In the genomic region with DNA sequence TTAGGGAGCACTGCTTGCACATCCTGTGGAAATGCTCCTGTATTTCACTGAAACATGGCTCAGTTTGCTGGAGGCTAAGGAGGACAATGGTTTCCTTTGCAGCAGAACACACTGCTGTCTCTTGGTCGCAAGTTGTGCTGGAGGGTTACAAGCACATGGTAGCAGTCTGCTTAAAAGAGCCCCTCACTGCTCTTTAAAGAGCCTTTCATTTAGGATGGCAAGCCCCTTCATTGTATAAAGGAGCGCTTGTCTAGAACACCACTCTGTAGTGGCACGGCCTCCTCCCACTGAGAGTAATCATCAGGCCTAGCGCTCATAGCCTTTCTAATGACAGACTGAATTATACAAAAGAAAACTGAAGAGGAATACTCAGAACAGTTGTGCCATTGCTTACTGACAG, we compare ENCODE assay signal across 17 mouse cellular contexts.
DNase-seq lines count a peak whose midpoint lies in the region; ATAC-seq lines count a peak whose summit lies in the region.
"Had no signal": no experiment of that assay in that cellular context is flagged by ENCODE, and none has a peak within 500 bp of the region (broad histone marks: within the 10 kb centered on the region; RNA-seq: fewer than 3 reads in every experiment).

No protein-coding gene starts in this region.

- no peak overlapping the region for H3K9ac ChIP-seq in forebrain, embryonic 11.5 days (ENCODE audit: low read length)
- H3K9ac ChIP-seq in forebrain, embryonic 13.5 days, result no peak overlapping the region
- H3K9ac ChIP-seq in heart, embryonic 15.5 days, result no peak overlapping the region
- no peak overlapping the region for H3K9ac ChIP-seq in neural tube, embryonic 13.5 days
- no peak overlapping the region for H3K9ac ChIP-seq in intestine, embryonic 15.5 days
- H3K9ac ChIP-seq: kidney, embryonic 15.5 days; limb, embryonic 15.5 days; neural tube, embryonic 12.5 days had no signal

- no peaks in the 10 kb centered on the region for H3K9me3 ChIP-seq in forebrain, embryonic 11.5 days (ENCODE audit: control insufficient read depth, low read length)
- no peaks in the 10 kb centered on the region for H3K9me3 ChIP-seq in forebrain, embryonic 13.5 days (replicated peaks)
- H3K9me3 ChIP-seq in heart, embryonic 15.5 days (replicated peaks), result no peaks in the 10 kb centered on the region
- no peaks in the 10 kb centered on the region for H3K9me3 ChIP-seq in neural tube, embryonic 13.5 days
- no peaks in the 10 kb centered on the region for H3K9me3 ChIP-seq in intestine, embryonic 15.5 days
- H3K9me3 ChIP-seq: kidney, embryonic 15.5 days; limb, embryonic 15.5 days; megakaryocyte, embryonic 14.5 days; neural tube, embryonic 12.5 days had no signal

- intact Hi-C loops in heart, postnatal 10 days (cut with DNase I), result no loop called here

- H3K36me3 ChIP-seq in forebrain, embryonic 11.5 days (ENCODE audit: control insufficient read depth, insufficient read depth, low read length), result no peaks in the 10 kb centered on the region
- H3K36me3 ChIP-seq in forebrain, embryonic 13.5 days (ENCODE audit: poor library complexity, severe bottlenecking), result no peaks in the 10 kb centered on the region
- no peaks in the 10 kb centered on the region for H3K36me3 ChIP-seq in heart, embryonic 15.5 days
- no peaks in the 10 kb centered on the region for H3K36me3 ChIP-seq in neural tube, embryonic 13.5 days
- no peaks in the 10 kb centered on the region for H3K36me3 ChIP-seq in intestine, embryonic 15.5 days
- H3K36me3 ChIP-seq: kidney, embryonic 15.5 days; limb, embryonic 15.5 days; neural tube, embryonic 12.5 days had no signal

- no peaks in the 10 kb centered on the region for H3K4me1 ChIP-seq in forebrain, embryonic 11.5 days (replicated peaks; ENCODE audit: control insufficient read depth, insufficient read depth, low read length)
- peaks cover 7% of the 10 kb centered on the region; the same call in 1 of the 2 replicates for H3K4me1 ChIP-seq in forebrain, embryonic 13.5 days
- H3K4me1 ChIP-seq in heart, embryonic 15.5 days (replicated peaks), result peaks cover 12% of the 10 kb centered on the region; the same call in 1 of the 2 replicates
- no peaks in the 10 kb centered on the region for H3K4me1 ChIP-seq in neural tube, embryonic 13.5 days (replicated peaks)
- no peaks in the 10 kb centered on the region for H3K4me1 ChIP-seq in intestine, embryonic 15.5 days (replicated peaks)
- H3K4me1 ChIP-seq: kidney, embryonic 15.5 days; neural tube, embryonic 12.5 days had no signal

- WGBS in forebrain, embryonic 11.5 days, result 48% methylated on average over 4 of the region's 4 CpGs
- WGBS in forebrain, embryonic 13.5 days, result 30% methylated on average over 4 of the region's 4 CpGs
- 83% methylated on average over 4 of the region's 4 CpGs for WGBS in heart, embryonic 15.5 days
- WGBS in neural tube, embryonic 13.5 days, result 59% methylated on average over 4 of the region's 4 CpGs
- 90% methylated on average over 4 of the region's 4 CpGs for WGBS in intestine, embryonic 15.5 days

- H3K27ac ChIP-seq in forebrain, embryonic 11.5 days (ENCODE audit: low read depth, low read length), result no peak overlapping the region
- no peak overlapping the region for H3K27ac ChIP-seq in forebrain, embryonic 13.5 days
- peak overlapping the region; percentile 51 for H3K27ac ChIP-seq in heart, embryonic 15.5 days
- H3K27ac ChIP-seq in neural tube, embryonic 13.5 days (replicated peaks), result no peak overlapping the region
- H3K27ac ChIP-seq in intestine, embryonic 15.5 days, result no peak overlapping the region
- H3K27ac ChIP-seq: kidney, embryonic 15.5 days; limb, embryonic 15.5 days; neural tube, embryonic 12.5 days had no signal

- no peak overlapping the region for H3K4me3 ChIP-seq in forebrain, embryonic 11.5 days (ENCODE audit: low read depth, low read length)
- H3K4me3 ChIP-seq in forebrain, embryonic 13.5 days, result no peak overlapping the region
- no peak overlapping the region for H3K4me3 ChIP-seq in heart, embryonic 15.5 days
- no peak overlapping the region for H3K4me3 ChIP-seq in neural tube, embryonic 13.5 days
- no peak overlapping the region for H3K4me3 ChIP-seq in intestine, embryonic 15.5 days (replicated peaks)
- H3K4me3 ChIP-seq: kidney, embryonic 15.5 days; limb, embryonic 15.5 days; megakaryocyte, embryonic 14.5 days; neural tube, embryonic 12.5 days had no signal

- DNase-seq in forebrain, embryonic 11.5 days (ENCODE audit: low spot score), result no peak
- DNase-seq in heart, postnatal 10 days, result no peak
- no peak for DNase-seq in neural tube, embryonic 10.5 days (ENCODE audit: extremely low spot score, low spot score)
- DNase-seq: adrenal gland, postnatal 10 days; B cell, adult 2 months; cerebellum, adult 9-10 months; lung, postnatal 10 days; spleen, adult 18-20 months; thymus, adult 18-20 months had no signal

- peak; percentile 60 for ATAC-seq in forebrain, embryonic 11.5 days (replicated peaks; ENCODE audit: low FRiP score)
- no peak for ATAC-seq in forebrain, embryonic 13.5 days
- ATAC-seq in heart, embryonic 15.5 days (replicated peaks; ENCODE audit: insufficient number of reproducible peaks, insufficient read depth, low FRiP score, low read depth), result no peak
- ATAC-seq in neural tube, embryonic 13.5 days (ENCODE audit: low read depth), result peak; percentile 43; the same call in 1 of the 2 replicates
- ATAC-seq in intestine, embryonic 15.5 days, result no peak

- H3K4me2 ChIP-seq in forebrain, embryonic 11.5 days (ENCODE audit: low read depth, low read length, severe bottlenecking), result no peak overlapping the region
- H3K4me2 ChIP-seq in forebrain, embryonic 13.5 days, result no peak overlapping the region
- H3K4me2 ChIP-seq in heart, embryonic 15.5 days, result no peak overlapping the region
- no peak overlapping the region for H3K4me2 ChIP-seq in neural tube, embryonic 13.5 days
- no peak overlapping the region for H3K4me2 ChIP-seq in intestine, embryonic 15.5 days (replicated peaks)
- H3K4me2 ChIP-seq: kidney, embryonic 15.5 days; limb, embryonic 15.5 days; neural tube, embryonic 12.5 days had no signal

- H3K27me3 ChIP-seq in forebrain, embryonic 11.5 days (ENCODE audit: control insufficient read depth, insufficient read depth, low read length), result no peaks in the 10 kb centered on the region
- H3K27me3 ChIP-seq in forebrain, embryonic 13.5 days, result no peaks in the 10 kb centered on the region
- no peaks in the 10 kb centered on the region for H3K27me3 ChIP-seq in heart, embryonic 15.5 days
- H3K27me3 ChIP-seq in neural tube, embryonic 13.5 days, result no peaks in the 10 kb centered on the region
- no peaks in the 10 kb centered on the region for H3K27me3 ChIP-seq in intestine, embryonic 15.5 days (replicated peaks)
- H3K27me3 ChIP-seq: kidney, embryonic 15.5 days; limb, embryonic 15.5 days; megakaryocyte, embryonic 14.5 days; neural tube, embryonic 12.5 days had no signal

Comparison
In these comparisons a context has a peak if more than half of its experiments do, and no peak if none do; other contexts are left out.
1. ATAC-seq: peak in forebrain, embryonic 11.5 days (single experiment) and neural tube, embryonic 13.5 days (single experiment); none in forebrain, embryonic 13.5 days (single experiment), heart, embryonic 15.5 days (single experiment) and intestine, embryonic 15.5 days (single experiment).